Mouse (Mus musculus) CH12.LX (cell line): ENCODE results near the gene Il34. TPM values are rescaled to one million over a fixed set of nuclear protein-coding genes. Genes with fewer than 3 reads are reported as not detected.

ENCODE experiments used
- DNase-seq: peaks from one replicate; pipeline ENCODE4 v3.0.0-alpha.2; 2013; ENCODE audit errors: extremely low read depth
- H3K27ac ChIP-seq: 2 replicates; pipeline ENCODE4 v1.5.1; 2012; ENCODE audit warnings: low read depth, mild to moderate bottlenecking, control low read depth, moderate library complexity; ENCODE audit not compliant: insufficient read depth
- H3K27me3 ChIP-seq: replicated peaks from 2 replicates; pipeline ENCODE3; 2012; ENCODE audit warnings: inconsistent platforms
- H3K36me3 ChIP-seq, 2 experiments: replicated peaks in 1 of 2; 2 replicates each; pipeline versions ENCODE3 to v1.6.1; 2012; ENCODE audit warnings: inconsistent platforms in 1 of 2, low read length in 1 of 2, mild to moderate bottlenecking in 1 of 2, mixed read lengths in 1 of 2, moderate library complexity in 1 of 2; ENCODE audit not compliant: control insufficient read depth in 1 of 2, insufficient read depth in 1 of 2
- H3K4me1 ChIP-seq, 2 experiments: 2 replicates each; pipeline ENCODE4 v1.6.1; 2012; ENCODE audit warnings: inconsistent platforms in 1 of 2, moderate library complexity in 1 of 2; ENCODE audit not compliant: insufficient read depth in 2 of 2, control insufficient read depth in 1 of 2
- H3K4me2 ChIP-seq: 2 replicates; pipeline ENCODE4 v1.6.1; 2012; ENCODE audit warnings: low read depth, mild to moderate bottlenecking, control low read depth; ENCODE audit not compliant: poor library complexity, insufficient read depth, severe bottlenecking
- H3K4me3 ChIP-seq, 3 experiments: fragments of 150-350 bp in 1 of 3; sonication (generic) in 1 of 3; replicated peaks in 1 of 3; 2 replicates each; pipeline versions ENCODE3 to v1.5.1; 2011 to 2012; ENCODE audit warnings: low read depth in 2 of 3, low read length in 2 of 3, mild to moderate bottlenecking in 2 of 3, moderate library complexity in 2 of 3, control low read depth in 1 of 3, improper control_type of control experiment in 1 of 3, inconsistent platforms in 1 of 3, mixed read lengths in 1 of 3; ENCODE audit not compliant: poor library complexity in 1 of 3
- H3K79me2 ChIP-seq: replicated peaks from 2 replicates; pipeline ENCODE4 v1.6.1; 2012; ENCODE audit warnings: mild to moderate bottlenecking, moderate library complexity; ENCODE audit not compliant: control insufficient read depth, poor library complexity, insufficient read depth, severe bottlenecking; ENCODE audit errors: extremely low read depth
- H3K9ac ChIP-seq: 2 replicates; pipeline ENCODE4 v1.6.1; 2012; ENCODE audit warnings: low read depth, mild to moderate bottlenecking, control low read depth, moderate library complexity; ENCODE audit not compliant: insufficient read depth
- H3K9me3 ChIP-seq: replicated peaks from 2 replicates; pipeline ENCODE3; 2012; ENCODE audit warnings: low read length, inconsistent platforms, mixed read lengths
- CHD1 ChIP-seq: IDR thresholded peaks from 2 replicates; pipeline ENCODE4 v1.6.1; 2012; ENCODE audit warnings: low read depth, low read length, improper control_type of control experiment, inconsistent platforms
- ELF1 ChIP-seq: IDR thresholded peaks from 2 replicates; pipeline ENCODE4 v1.6.1; 2014; ENCODE audit warnings: low read depth, mild to moderate bottlenecking, inconsistent platforms, low read length, improper control_type of control experiment
- ETS1 ChIP-seq: conservative IDR thresholded peaks from 2 replicates; pipeline ENCODE4 v1.6.1; 2012; ENCODE audit warnings: low read depth, mild to moderate bottlenecking, inconsistent platforms, low read length, improper control_type of control experiment, moderate library complexity
- GABPA ChIP-seq: IDR thresholded peaks from 2 replicates; pipeline ENCODE4 v1.6.1; 2012; ENCODE audit warnings: low read depth, low read length, improper control_type of control experiment, inconsistent platforms; ENCODE audit not compliant: insufficient replicate concordance
- IRF4 ChIP-seq: IDR thresholded peaks from 2 replicates; pipeline ENCODE4 v1.6.1; 2014; ENCODE audit warnings: low read depth, mild to moderate bottlenecking, inconsistent platforms, low read length, improper control_type of control experiment
- JUN ChIP-seq: IDR thresholded peaks from 2 replicates; pipeline ENCODE4 v1.6.1; 2011; ENCODE audit warnings: low read depth, mild to moderate bottlenecking, low read length, improper control_type of control experiment, moderate library complexity; ENCODE audit not compliant: insufficient read depth
- MAX ChIP-seq: IDR thresholded peaks from 2 replicates; pipeline ENCODE4 v1.6.1; 2011; ENCODE audit warnings: low read length, improper control_type of control experiment
- NRF1 ChIP-seq: IDR thresholded peaks from 2 replicates; pipeline ENCODE4 v1.6.1; 2014; ENCODE audit warnings: low read depth, mild to moderate bottlenecking, inconsistent platforms, low read length, improper control_type of control experiment, moderate library complexity
- TCF12 ChIP-seq: IDR thresholded peaks from 2 replicates; pipeline ENCODE4 v1.6.1; 2014; ENCODE audit warnings: low read depth, mild to moderate bottlenecking, inconsistent platforms, low read length, improper control_type of control experiment
- UBTF ChIP-seq: IDR thresholded peaks from 2 replicates; pipeline ENCODE4 v1.6.1; 2012; ENCODE audit warnings: low read depth, mild to moderate bottlenecking, inconsistent platforms, low read length, improper control_type of control experiment, moderate library complexity
- ZC3H11A ChIP-seq: IDR thresholded peaks from 2 replicates; pipeline ENCODE4 v1.6.1; 2012; ENCODE audit warnings: low read depth, mild to moderate bottlenecking, inconsistent platforms, low read length, improper control_type of control experiment
- ZKSCAN1 ChIP-seq: IDR thresholded peaks from 2 replicates; pipeline ENCODE4 v1.6.1; 2012; ENCODE audit warnings: low read depth, inconsistent platforms, low read length, improper control_type of control experiment, borderline replicate concordance
- ZNF384 ChIP-seq: IDR thresholded peaks from 2 replicates; pipeline ENCODE4 v1.6.1; 2012; ENCODE audit warnings: low read depth, low read length, improper control_type of control experiment, inconsistent platforms
- dilution Hi-C: fragments of 300-500 bp; cut with MboI; formaldehyde crosslinking; loops from 2 replicates; pipeline ENCODE4 v1.14.3; 2020; ENCODE audit warnings: low sequenced_read_pairs; ENCODE audit not compliant: extremely low pct_unique_long_range_greater_than_20kb, extremely low pct_ligation_motif_present
- in situ Hi-C: fragments of 300-500 bp; cut with MboI; formaldehyde crosslinking; loops from 3 replicates; pipeline ENCODE4 v1.14.3; 2019; ENCODE audit warnings: low sequenced_read_pairs, low pct_ligation_motif_present, low pct_unique_long_range_greater_than_20kb, mixed read lengths
- polyA plus RNA-seq: library from polyadenylated mRNA; unstranded; fragments of >175 nt; gene quantifications from 2 replicates; pipeline ENCODE4 v1.2.1, GENCODE M21; 2012; ENCODE audit warnings: low read depth; ENCODE audit not compliant: insufficient read length
- total RNA-seq, 2 experiments: library from RNA; depleted of rRNA; stranded (reverse); fragments of 300-350 nt in 1 of 2; fragments of >200 nt in 1 of 2; gene quantifications; 2 replicates each; pipeline ENCODE4 v1.2.3; 2012 to 2014

Il34 gene
- total and polyA plus RNA-seq, 3 experiments, result 0.21 TPM; not detected in 2

- peak; percentile 100 for TF ChIP-seq MAX
- TF ChIP-seq UBTF, result no peak
- no peak for TF ChIP-seq ZKSCAN1
- peak; percentile 66 for TF ChIP-seq NRF1
- no peak for TF ChIP-seq ZC3H11A
- TF ChIP-seq TCF12, result peak; percentile 97
- TF ChIP-seq ELF1, result peak; percentile 97
- peak; percentile 53; the same call in 1 of the 2 replicates for TF ChIP-seq IRF4
- TF ChIP-seq GABPA, result no peak
Measured at GRCm38 (mm10) chr8:110846405-110847170, 40.9 kb upstream of the Il34 start, which contains the start of the genes Cog4 and Sf3b3 (continued).

GRCm38 (mm10) chr8:110845821-110846404, 40.2 kb upstream of the Il34 start:
- peak overlapping the region; percentile 83 to 99 (median 88) for H3K4me3 ChIP-seq
- DNase-seq, result peak; percentile 36
- peaks cover 41 to 56% of the 10 kb centered on the region in 2 experiments for H3K36me3 ChIP-seq
- peaks cover 78% of the 10 kb centered on the region for H3K79me2 ChIP-seq
- dilution Hi-C loops, result no loop called here
- H3K27me3 ChIP-seq, result no peaks in the 10 kb centered on the region
- peak overlapping the region; percentile 14; the same call in 1 of the 2 replicates for H3K4me2 ChIP-seq
- no peaks in the 10 kb centered on the region for H3K9me3 ChIP-seq
- H3K27ac ChIP-seq, result peak overlapping the region; percentile 74
- peak overlapping the region; percentile 97 for H3K9ac ChIP-seq
- in situ Hi-C loops, result loop anchor here (10.0 to 25.0 kb wide), 3 partner anchors 91 to 441 kb away; no protein-coding TSS in a partner anchor
- H3K4me1 ChIP-seq, result peaks cover 3 to 54% of the 10 kb centered on the region in 2 experiments
- TF ChIP-seq ETS1, result no peak
- TF ChIP-seq CHD1, result peak; percentile 37; the same call in 1 of the 2 replicates

- dilution Hi-C loops (no loop called here), in situ Hi-C loops (loop anchor here (5.0 to 25.0 kb wide), 4 partner anchors 90 to 442 kb away; no protein-coding TSS in a partner anchor)
- no peaks in the 10 kb centered on the region for H3K9me3 ChIP-seq
- H3K4me3 ChIP-seq, result peak overlapping the region; percentile 83 to 99 (median 88)
- peak overlapping the region; percentile 95 for H3K4me2 ChIP-seq
- H3K79me2 ChIP-seq, result peaks cover 88% of the 10 kb centered on the region
- H3K4me1 ChIP-seq, result peaks cover 3 to 52% of the 10 kb centered on the region in 2 experiments
- DNase-seq, result no peak
- no peaks in the 10 kb centered on the region for H3K27me3 ChIP-seq
- TF ChIP-seq JUN, result no peak
- TF ChIP-seq ZNF384, result peak; percentile 19; the same call in 1 of the 2 replicates
- H3K27ac ChIP-seq, result no peak overlapping the region
- peak overlapping the region; percentile 97 for H3K9ac ChIP-seq
- H3K36me3 ChIP-seq, result peaks cover 41 to 56% of the 10 kb centered on the region in 2 experiments
Measured at GRCm38 (mm10) chr8:110844941-110845340, 39.2 kb upstream of the Il34 start.
